Mouse (Mus musculus) heart, adult 9 months (tissue): Measurements from ENCODE around the gene Reep1.

Experiments used
- DNase-seq, 2 experiments: peaks; one replicate each; pipeline ENCODE4 v3.0.0; 2022; ENCODE audit warnings: low spot score in 2 of 2

Gene Reep1

GRCm38 (mm10) chr6:71737202-71737601 lies 29.8 kb downstream of the Reep1 start:
- DNase-seq, result no peak

- no peak for DNase-seq
These were observed 31.2 kb downstream of the Reep1 start for GRCm38 (mm10) chr6:71738611-71739010.

- no peak for DNase-seq
These were observed 33.6 kb downstream of the Reep1 start for GRCm38 (mm10) chr6:71740921-71741320.

GRCm38 (mm10) chr6:71741998-71742636 lies 34.8 kb downstream of the Reep1 start:
- no peak for DNase-seq

GRCm38 (mm10) chr6:71744934-71745333 lies 37.6 kb downstream of the Reep1 start:
- DNase-seq, result no peak

GRCm38 (mm10) chr6:71745482-71746234 lies 38.3 kb downstream of the Reep1 start:
- DNase-seq, result no peak

- DNase-seq, result no peak
These were observed 38.9 kb downstream of the Reep1 start for GRCm38 (mm10) chr6:71746246-71746645.

GRCm38 (mm10) chr6:71746846-71747245 lies 39.5 kb downstream of the Reep1 start:
- DNase-seq, result no peak

GRCm38 (mm10) chr6:71751602-71752001 lies 44.2 kb downstream of the Reep1 start:
- DNase-seq, result no peak

GRCm38 (mm10) chr6:71752791-71753464 lies 45.6 kb downstream of the Reep1 start:
- DNase-seq, result no peak

GRCm38 (mm10) chr6:71757039-71757894 lies 49.9 kb downstream of the Reep1 start:
- DNase-seq, result peak; percentile 7 to 10

GRCm38 (mm10) chr6:71758780-71759179 lies 51.4 kb downstream of the Reep1 start:
- no peak for DNase-seq

- no peak for DNase-seq
These were observed 52.7 kb downstream of the Reep1 start for GRCm38 (mm10) chr6:71760073-71760472.

GRCm38 (mm10) chr6:71767761-71768160 lies 60.4 kb downstream of the Reep1 start:
- no peak for DNase-seq

- no peak for DNase-seq
These were observed 62.7 kb downstream of the Reep1 start for GRCm38 (mm10) chr6:71769901-71770690.

- no peak for DNase-seq
These were observed 63.5 kb downstream of the Reep1 start for GRCm38 (mm10) chr6:71770856-71771255.

GRCm38 (mm10) chr6:71771282-71771681 lies 63.9 kb downstream of the Reep1 start:
- DNase-seq, result no peak

GRCm38 (mm10) chr6:71772156-71772555 lies 64.8 kb downstream of the Reep1 start:
- DNase-seq, result no peak

GRCm38 (mm10) chr6:71772636-71773208 lies 65.4 kb downstream of the Reep1 start:
- DNase-seq, result no peak

GRCm38 (mm10) chr6:71778016-71778415 lies 70.7 kb downstream of the Reep1 start:
- DNase-seq, result no peak

GRCm38 (mm10) chr6:71779831-71780230 lies 72.5 kb downstream of the Reep1 start:
- DNase-seq, result no peak
